Mouse (Mus musculus): ENCODE measurements at regions not wholly inside any gene's neighbourhood (a gene's known extent, or its start where the extent isn't known, plus 50 kb on each side); places are given as distances from the start of the nearest gene placed in this dataset.

DNA sequence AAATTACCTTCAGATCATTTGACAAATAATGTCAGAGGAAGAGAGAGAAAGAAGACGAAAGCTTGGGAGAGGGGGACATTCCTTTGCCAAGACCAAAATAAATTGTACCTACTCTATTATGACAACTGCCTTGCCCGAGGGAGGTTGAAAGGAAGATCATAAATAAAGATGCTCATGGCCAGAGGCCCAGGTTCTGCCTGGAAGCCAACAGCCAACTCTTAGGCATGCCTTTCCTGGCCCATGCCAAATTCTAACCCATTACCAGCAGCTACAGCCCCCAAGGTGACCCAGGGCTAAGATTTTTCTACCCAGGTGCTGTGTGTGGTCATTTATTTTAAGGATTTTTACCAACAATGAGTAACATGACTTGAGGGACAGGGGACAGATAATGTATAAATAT lies 54.9 kb downstream of the Cbln1 start:
- Histone ChIP-seq H3K27ac (ENCODE audit: low read length) (no peak overlapping the region), H3K9me3 (replicated peaks; ENCODE audit: control insufficient read depth, low read length) (no peaks in the 10 kb centered on the region), H3K4me3 (replicated peaks; ENCODE audit: low read length) (no peak overlapping the region), H3K27me3 (ENCODE audit: control insufficient read depth, insufficient read depth, low read length) (no peaks in the 10 kb centered on the region), H3K9ac (ENCODE audit: low read length) (no peak overlapping the region), H3K36me3 (ENCODE audit: control insufficient read depth, insufficient read depth, low read length) (no peaks in the 10 kb centered on the region), H3K4me1 (ENCODE audit: control insufficient read depth, insufficient read depth, low read length) (no peaks in the 10 kb centered on the region), H3K4me2 (ENCODE audit: low read depth, low read length) (no peak overlapping the region)
- no peak for ATAC-seq (ENCODE audit: insufficient read depth, low FRiP score)
- 55% methylated on average over 2 of the region's 2 CpGs for WGBS

DNA sequence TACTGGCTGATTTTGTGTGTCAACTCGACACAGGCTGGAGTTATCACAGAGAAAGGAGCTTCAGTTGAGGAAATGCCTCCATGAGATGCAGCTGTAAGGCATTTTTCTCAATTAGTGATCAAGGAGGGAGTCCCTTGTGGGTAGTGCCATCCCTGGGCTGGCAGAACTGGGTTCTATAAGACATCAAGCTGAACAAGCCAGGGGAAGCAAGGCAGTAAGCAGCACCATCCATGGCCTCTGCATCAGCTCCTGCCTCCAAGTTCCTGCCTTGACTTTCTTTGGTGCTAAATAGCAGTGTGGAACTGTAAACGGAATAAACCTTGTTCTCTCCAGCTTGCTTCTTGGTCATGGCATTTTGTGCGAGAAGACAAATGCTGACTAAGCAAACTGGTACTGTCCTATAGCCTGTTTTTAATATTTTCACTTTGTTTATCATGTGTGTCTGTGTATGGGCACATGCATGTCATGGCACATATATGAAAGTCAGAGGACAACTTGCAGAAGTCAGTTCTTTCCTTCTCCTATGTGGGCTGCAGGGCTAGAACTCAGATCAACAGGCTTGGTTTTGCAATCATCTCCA lies 57.3 kb downstream of the Cbln1 start:
- H3K27me3 ChIP-seq (ENCODE audit: control insufficient read depth, insufficient read depth, low read length) = no peaks in the 10 kb centered on the region
- H3K4me3 ChIP-seq (replicated peaks; ENCODE audit: low read length) = no peak overlapping the region
- 72% methylated on average over 3 of the region's 3 CpGs for WGBS
- no peaks in the 10 kb centered on the region for H3K9me3 ChIP-seq (replicated peaks; ENCODE audit: control insufficient read depth, low read length)
- no peak for ATAC-seq (ENCODE audit: insufficient read depth, low FRiP score)
- no peaks in the 10 kb centered on the region for H3K36me3 ChIP-seq (ENCODE audit: control insufficient read depth, insufficient read depth, low read length)
- no peak overlapping the region for H3K4me2 ChIP-seq (ENCODE audit: low read depth, low read length)
- no peak overlapping the region for H3K27ac ChIP-seq (ENCODE audit: low read length)
- H3K4me1 ChIP-seq (ENCODE audit: control insufficient read depth, insufficient read depth, low read length) = no peaks in the 10 kb centered on the region
- no peak overlapping the region for H3K9ac ChIP-seq (ENCODE audit: low read length)

DNA sequence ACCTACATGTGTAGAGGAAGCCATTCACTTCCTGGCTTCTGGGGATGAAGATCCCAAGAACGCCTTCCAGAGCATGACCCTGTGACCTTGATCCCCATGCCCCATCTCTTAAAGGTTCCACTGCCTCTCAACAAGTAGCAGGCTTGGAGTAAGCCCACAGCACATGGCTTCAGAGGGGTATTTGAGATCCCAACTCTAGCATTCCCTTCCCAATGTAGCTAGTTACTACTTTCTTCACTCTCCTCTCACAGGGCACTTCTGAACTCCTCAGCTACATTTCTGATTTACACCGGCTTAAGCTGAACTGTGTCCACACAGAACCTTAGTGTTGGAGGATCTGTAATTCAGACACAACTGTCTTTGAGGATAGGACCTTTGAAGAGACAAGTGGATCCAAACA lies 83.4 kb downstream of the Cbln1 start:
- no peak for ATAC-seq (ENCODE audit: insufficient read depth, low FRiP score)
- no peak overlapping the region for H3K4me3 ChIP-seq (replicated peaks; ENCODE audit: low read length)
- H3K9ac ChIP-seq (ENCODE audit: low read length) = no peak overlapping the region
- no peaks in the 10 kb centered on the region for H3K27me3 ChIP-seq (ENCODE audit: control insufficient read depth, insufficient read depth, low read length)
- H3K36me3 ChIP-seq (ENCODE audit: control insufficient read depth, insufficient read depth, low read length) = no peaks in the 10 kb centered on the region
- H3K9me3 ChIP-seq (replicated peaks; ENCODE audit: control insufficient read depth, low read length) = no peaks in the 10 kb centered on the region
- WGBS = 71% methylated on average over 2 of the region's 2 CpGs
- H3K4me1 ChIP-seq (ENCODE audit: control insufficient read depth, insufficient read depth, low read length) = no peaks in the 10 kb centered on the region
- H3K27ac ChIP-seq (ENCODE audit: low read length) = no peak overlapping the region
- H3K4me2 ChIP-seq (ENCODE audit: low read depth, low read length) = no peak overlapping the region

DNA sequence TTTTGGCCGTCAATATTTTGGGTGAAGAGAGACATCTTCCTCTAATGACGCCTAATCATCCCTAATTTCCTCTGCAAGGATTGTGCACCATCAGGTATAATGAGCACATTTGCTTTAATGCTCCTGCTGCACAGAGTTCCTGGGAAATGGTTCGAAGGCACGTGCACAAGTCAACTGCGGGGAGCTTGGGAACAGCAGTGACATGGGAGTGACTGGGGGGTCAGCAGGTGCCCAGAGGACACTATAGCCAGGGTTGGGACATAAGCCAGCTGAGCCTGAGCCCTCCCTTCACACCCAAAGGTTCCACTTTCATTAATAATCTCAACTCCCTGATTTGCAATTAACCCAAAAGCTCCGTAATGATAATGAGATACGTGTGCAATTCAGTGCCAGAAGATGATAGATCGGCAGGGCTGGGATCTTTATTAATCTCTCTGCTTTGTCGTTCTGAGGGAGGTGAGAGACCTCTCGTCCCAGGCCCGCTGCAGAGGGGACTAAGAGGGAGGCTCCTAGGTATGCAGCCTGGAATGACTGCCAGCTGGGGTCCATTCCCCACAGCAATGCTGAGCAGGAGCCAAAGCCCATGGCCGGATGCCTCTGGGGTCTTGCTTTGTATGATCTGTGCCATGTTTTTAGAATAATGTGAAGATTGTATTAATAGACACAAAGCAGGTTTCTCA lies 88.7 kb downstream of the Cbln1 start:
- no peak overlapping the region for H3K9ac ChIP-seq (ENCODE audit: low read length)
- 70% methylated on average over 12 of the region's 12 CpGs for WGBS
- no peaks in the 10 kb centered on the region for H3K27me3 ChIP-seq (ENCODE audit: control insufficient read depth, insufficient read depth, low read length)
- no peaks in the 10 kb centered on the region for H3K9me3 ChIP-seq (replicated peaks; ENCODE audit: control insufficient read depth, low read length)
- no peaks in the 10 kb centered on the region for H3K4me1 ChIP-seq (ENCODE audit: control insufficient read depth, insufficient read depth, low read length)
- no peak overlapping the region for H3K4me2 ChIP-seq (ENCODE audit: low read depth, low read length)
- ATAC-seq (ENCODE audit: insufficient read depth, low FRiP score) = no peak
- H3K4me3 ChIP-seq (replicated peaks; ENCODE audit: low read length) = no peak overlapping the region
- no peaks in the 10 kb centered on the region for H3K36me3 ChIP-seq (ENCODE audit: control insufficient read depth, insufficient read depth, low read length)
- no peak overlapping the region for H3K27ac ChIP-seq (ENCODE audit: low read length)

DNA sequence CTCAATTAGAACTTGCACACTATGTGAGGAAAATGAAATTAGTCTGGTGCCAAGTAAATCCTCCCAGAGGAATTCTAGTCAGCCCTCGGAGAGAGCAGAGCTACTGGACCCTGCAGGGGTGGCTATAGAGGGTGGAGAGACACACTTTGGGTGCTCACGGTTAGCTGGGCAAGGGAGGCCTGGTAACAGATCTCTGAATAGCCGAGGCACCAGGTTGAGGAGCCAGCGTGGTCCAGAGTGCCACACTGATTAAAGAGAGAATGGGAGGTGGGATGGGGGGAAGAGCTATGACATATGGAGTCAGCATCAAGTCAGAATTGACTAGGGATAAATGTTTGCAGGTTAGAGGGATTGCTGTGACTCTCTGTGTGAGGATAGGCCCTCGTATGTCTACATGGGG lies 90.1 kb downstream of the Cbln1 start:
- 76% methylated on average over 5 of the region's 5 CpGs for WGBS
- H3K4me1 ChIP-seq (ENCODE audit: control insufficient read depth, insufficient read depth, low read length) = no peaks in the 10 kb centered on the region
- H3K27me3 ChIP-seq (ENCODE audit: control insufficient read depth, insufficient read depth, low read length) = no peaks in the 10 kb centered on the region
- no peak for ATAC-seq (ENCODE audit: insufficient read depth, low FRiP score)
- H3K4me3 ChIP-seq (replicated peaks; ENCODE audit: low read length) = no peak overlapping the region
- no peaks in the 10 kb centered on the region for H3K36me3 ChIP-seq (ENCODE audit: control insufficient read depth, insufficient read depth, low read length)
- no peaks in the 10 kb centered on the region for H3K9me3 ChIP-seq (replicated peaks; ENCODE audit: control insufficient read depth, low read length)
- no peak overlapping the region for H3K9ac ChIP-seq (ENCODE audit: low read length)
- no peak overlapping the region for H3K27ac ChIP-seq (ENCODE audit: low read length)
- H3K4me2 ChIP-seq (ENCODE audit: low read depth, low read length) = no peak overlapping the region

DNA sequence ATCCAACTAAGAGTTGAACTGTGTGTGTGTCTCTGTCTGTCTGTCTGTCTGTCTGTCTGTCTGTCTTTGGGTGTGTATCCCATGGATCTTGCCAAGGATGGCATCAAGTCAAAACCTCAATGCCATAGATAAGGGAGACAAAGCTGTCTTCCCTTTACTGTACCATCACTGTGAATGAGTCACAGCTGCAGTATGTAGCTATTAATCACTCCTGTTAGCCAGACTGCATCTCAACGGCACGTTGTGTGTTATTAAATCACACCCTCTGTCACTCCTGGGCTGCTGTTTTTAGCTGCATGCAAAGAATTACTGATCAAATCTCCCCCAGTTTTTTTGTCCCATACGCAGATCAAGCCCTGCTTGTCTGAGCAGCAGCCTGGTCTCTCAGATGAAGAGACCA lies 91.6 kb downstream of the Cbln1 start:
- WGBS = 31% methylated on average over 3 of the region's 3 CpGs
- no peaks in the 10 kb centered on the region for H3K9me3 ChIP-seq (replicated peaks; ENCODE audit: control insufficient read depth, low read length)
- H3K27ac ChIP-seq (ENCODE audit: low read length) = no peak overlapping the region
- H3K4me1 ChIP-seq (ENCODE audit: control insufficient read depth, insufficient read depth, low read length) = no peaks in the 10 kb centered on the region
- no peak overlapping the region for H3K4me3 ChIP-seq (replicated peaks; ENCODE audit: low read length)
- no peak overlapping the region for H3K9ac ChIP-seq (ENCODE audit: low read length)
- no peaks in the 10 kb centered on the region for H3K36me3 ChIP-seq (ENCODE audit: control insufficient read depth, insufficient read depth, low read length)
- H3K27me3 ChIP-seq (ENCODE audit: control insufficient read depth, insufficient read depth, low read length) = no peaks in the 10 kb centered on the region
- no peak for ATAC-seq (ENCODE audit: insufficient read depth, low FRiP score)
- no peak overlapping the region for H3K4me2 ChIP-seq (ENCODE audit: low read depth, low read length)

DNA sequence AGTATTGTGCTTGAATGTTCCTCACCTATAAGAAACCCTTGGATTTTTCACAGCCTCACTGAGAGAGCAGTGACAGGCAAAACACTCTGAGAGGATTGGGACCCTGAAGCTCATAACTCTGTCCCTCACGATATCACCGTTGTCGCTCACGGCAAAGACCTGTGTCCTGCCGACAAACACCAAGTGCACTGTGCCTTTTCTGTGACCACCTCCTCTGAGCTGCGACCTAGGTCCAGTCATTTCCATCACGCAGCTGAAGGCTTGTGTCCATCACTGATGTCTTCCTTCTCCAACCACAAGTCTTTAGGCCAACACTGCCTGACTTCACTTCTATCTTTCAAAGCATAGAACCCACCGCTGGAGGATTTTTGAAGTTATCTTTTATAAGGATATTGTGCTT lies 93.1 kb downstream of the Cbln1 start:
- no peaks in the 10 kb centered on the region for H3K4me1 ChIP-seq (ENCODE audit: control insufficient read depth, insufficient read depth, low read length)
- no peaks in the 10 kb centered on the region for H3K36me3 ChIP-seq (ENCODE audit: control insufficient read depth, insufficient read depth, low read length)
- H3K27me3 ChIP-seq (ENCODE audit: control insufficient read depth, insufficient read depth, low read length) = no peaks in the 10 kb centered on the region
- H3K27ac ChIP-seq (ENCODE audit: low read length) = no peak overlapping the region
- 91% methylated on average over 8 of the region's 8 CpGs for WGBS
- H3K9ac ChIP-seq (ENCODE audit: low read length) = no peak overlapping the region
- H3K9me3 ChIP-seq (replicated peaks; ENCODE audit: control insufficient read depth, low read length) = no peaks in the 10 kb centered on the region
- ATAC-seq (ENCODE audit: insufficient read depth, low FRiP score) = no peak
- no peak overlapping the region for H3K4me3 ChIP-seq (replicated peaks; ENCODE audit: low read length)
- no peak overlapping the region for H3K4me2 ChIP-seq (ENCODE audit: low read depth, low read length)

DNA sequence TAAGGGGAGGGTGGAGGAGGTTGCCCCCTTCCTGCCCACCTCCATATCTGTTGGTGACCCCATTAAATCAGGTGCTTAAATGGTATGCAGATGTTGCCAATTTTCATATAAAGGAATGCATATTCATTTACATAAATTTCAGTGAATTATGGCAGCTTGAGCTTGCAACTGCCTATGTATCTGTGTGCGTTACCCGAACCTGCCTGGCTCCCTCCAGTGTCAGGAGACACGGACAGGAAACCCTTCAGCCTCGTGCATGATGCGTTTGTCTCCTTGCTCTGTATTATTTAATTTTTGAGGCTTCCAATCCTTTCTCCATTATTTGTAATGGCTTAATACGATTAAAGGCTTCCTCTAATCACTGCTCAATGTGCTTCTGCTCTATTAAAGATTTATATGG lies 98.4 kb downstream of the Cbln1 start:
- Histone ChIP-seq H3K9me3 (replicated peaks; ENCODE audit: control insufficient read depth, low read length) (no peaks in the 10 kb centered on the region), H3K36me3 (ENCODE audit: control insufficient read depth, insufficient read depth, low read length) (no peaks in the 10 kb centered on the region), H3K4me1 (ENCODE audit: control insufficient read depth, insufficient read depth, low read length) (no peaks in the 10 kb centered on the region), H3K27me3 (ENCODE audit: control insufficient read depth, insufficient read depth, low read length) (no peaks in the 10 kb centered on the region), H3K9ac (ENCODE audit: low read length) (no peak overlapping the region), H3K4me2 (ENCODE audit: low read depth, low read length) (no peak overlapping the region), H3K4me3 (replicated peaks; ENCODE audit: low read length) (no peak overlapping the region), H3K27ac (ENCODE audit: low read length) (no peak overlapping the region)
- ATAC-seq (ENCODE audit: insufficient read depth, low FRiP score) = no peak
- 60% methylated on average over 6 of the region's 6 CpGs for WGBS

DNA sequence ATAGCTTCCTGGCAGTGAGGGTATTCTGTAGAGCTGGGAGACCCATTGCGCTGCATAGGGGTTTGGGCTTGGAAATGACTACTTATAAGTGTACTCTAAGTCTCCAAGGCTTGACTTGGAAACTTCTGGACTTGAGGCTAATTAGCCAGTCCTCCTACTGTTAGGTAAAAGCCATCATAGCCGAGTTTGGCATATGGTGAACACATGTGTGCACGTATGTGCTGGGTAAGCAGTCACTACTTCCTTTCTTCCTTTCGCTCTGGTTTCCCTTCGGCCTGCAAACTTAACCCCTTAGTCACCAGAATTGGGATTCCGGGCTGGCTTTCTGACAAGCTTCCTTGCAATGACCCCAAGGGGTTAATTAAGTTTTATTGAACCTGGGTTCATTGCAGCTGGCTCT lies 98.9 kb downstream of the Cbln1 start:
- no peak overlapping the region for H3K9ac ChIP-seq (ENCODE audit: low read length)
- 26% methylated on average over 6 of the region's 6 CpGs for WGBS
- H3K36me3 ChIP-seq (ENCODE audit: control insufficient read depth, insufficient read depth, low read length) = no peaks in the 10 kb centered on the region
- H3K27me3 ChIP-seq (ENCODE audit: control insufficient read depth, insufficient read depth, low read length) = no peaks in the 10 kb centered on the region
- H3K9me3 ChIP-seq (replicated peaks; ENCODE audit: control insufficient read depth, low read length) = no peaks in the 10 kb centered on the region
- H3K27ac ChIP-seq (ENCODE audit: low read length) = no peak overlapping the region
- H3K4me2 ChIP-seq (ENCODE audit: low read depth, low read length) = no peak overlapping the region
- H3K4me1 ChIP-seq (ENCODE audit: control insufficient read depth, insufficient read depth, low read length) = no peaks in the 10 kb centered on the region
- ATAC-seq (ENCODE audit: insufficient read depth, low FRiP score) = no peak
- H3K4me3 ChIP-seq (replicated peaks; ENCODE audit: low read length) = no peak overlapping the region
